Mouse (Mus musculus): ENCODE results near the gene Pou6f2. TPM values are rescaled to one million over a fixed set of nuclear protein-coding genes. Genes with fewer than 3 reads are reported as not detected.

Gene Pou6f2
- polyA plus RNA-seq, 1 experiment from 2014 or later: 1.2 TPM

DNA sequence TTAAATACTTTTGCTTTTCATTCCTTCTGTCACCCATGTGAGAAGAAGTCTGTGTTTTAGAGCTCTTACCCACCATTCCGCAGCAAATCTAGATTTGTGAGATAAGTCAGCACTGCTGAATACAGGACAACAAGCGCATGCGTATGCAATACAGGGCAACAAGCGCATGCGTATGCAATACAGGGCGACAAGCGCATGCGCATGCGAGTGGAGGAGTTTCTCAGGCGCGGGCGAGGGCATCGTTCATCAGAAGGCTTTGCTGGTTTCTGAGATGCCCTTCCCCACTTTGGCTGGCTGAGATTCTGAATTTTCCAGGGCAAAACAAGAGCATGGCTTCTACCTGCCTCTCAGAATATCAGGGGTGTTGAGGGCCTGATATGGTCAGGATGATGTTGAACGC, 186.2 kb downstream of the Pou6f2 start:
- H3K4me3 ChIP-seq: no peak overlapping the region
- H3K36me3 ChIP-seq: no peaks in the 10 kb centered on the region
- H3K27ac ChIP-seq (ENCODE audit: poor library complexity, severe bottlenecking): no peak overlapping the region
- no peaks in the 10 kb centered on the region for H3K27me3 ChIP-seq (replicated peaks)
- H3K9me3 ChIP-seq (replicated peaks): no peaks in the 10 kb centered on the region
- no peak for ATAC-seq (ENCODE audit: insufficient number of reproducible peaks, low FRiP score)
- H3K4me1 ChIP-seq (replicated peaks): no peaks in the 10 kb centered on the region
- no peak overlapping the region for H3K9ac ChIP-seq
- no peak overlapping the region for H3K4me2 ChIP-seq
- WGBS: 88% methylated on average over 14 of the region's 14 CpGs

- no peak overlapping the region for H3K4me3 ChIP-seq
- H3K4me1 ChIP-seq (replicated peaks): no peaks in the 10 kb centered on the region
- 63% methylated on average over 8 of the region's 8 CpGs for WGBS
- H3K4me2 ChIP-seq: no peak overlapping the region
- H3K36me3 ChIP-seq: no peaks in the 10 kb centered on the region
- no peaks in the 10 kb centered on the region for H3K9me3 ChIP-seq (replicated peaks)
- no peak for ATAC-seq (ENCODE audit: insufficient number of reproducible peaks, low FRiP score)
- no peak overlapping the region for H3K27ac ChIP-seq (ENCODE audit: poor library complexity, severe bottlenecking)
- H3K9ac ChIP-seq: no peak overlapping the region
- no peaks in the 10 kb centered on the region for H3K27me3 ChIP-seq (replicated peaks)
Observed at GRCm38 (mm10) chr13:18204476-18205250, 192.8 kb downstream of the Pou6f2 start.

DNA sequence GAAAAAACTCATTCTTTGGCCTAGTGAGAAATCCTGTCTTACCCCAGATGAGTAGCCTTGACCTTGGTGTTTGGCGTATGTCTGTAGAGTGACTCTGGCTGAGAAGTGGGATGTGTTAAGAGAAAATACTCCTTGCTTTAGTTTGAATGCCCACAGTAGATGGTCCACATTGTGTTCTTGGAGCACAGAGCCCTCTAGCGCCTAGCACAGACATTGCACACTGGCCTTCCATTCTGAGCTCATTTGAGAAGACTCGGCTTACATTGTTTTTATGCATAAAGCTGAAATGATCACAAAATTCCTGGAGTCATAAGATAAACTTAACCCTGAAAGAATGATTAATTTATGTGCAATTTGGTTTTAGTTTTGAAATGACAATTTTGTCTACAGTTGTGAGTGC, 223.5 kb downstream of the Pou6f2 start:
- no peak for ATAC-seq (ENCODE audit: insufficient number of reproducible peaks, low FRiP score)
- WGBS: 38% methylated on average over 3 of the region's 3 CpGs

DNA sequence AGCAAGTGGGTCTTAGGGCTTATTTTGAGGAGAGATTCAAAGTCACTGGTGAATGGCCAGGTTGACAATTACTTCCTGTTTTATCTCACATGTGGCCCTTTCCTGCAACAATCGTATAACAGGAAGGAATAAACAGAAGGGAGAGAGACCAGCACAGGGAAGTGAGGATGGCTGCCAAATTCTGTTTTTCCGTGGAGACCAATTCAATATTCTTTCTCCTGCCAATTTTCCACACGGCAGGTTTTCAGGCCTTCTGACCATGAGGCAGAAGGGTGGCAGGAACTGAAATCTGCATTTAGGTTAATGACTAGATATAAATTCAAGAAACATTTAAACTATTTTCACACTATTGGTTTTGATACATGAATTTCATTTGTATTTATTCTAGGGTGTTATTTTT, 224.5 kb downstream of the Pou6f2 start:
- Histone ChIP-seq H3K4me2 (no peak overlapping the region), H3K27ac (ENCODE audit: poor library complexity, severe bottlenecking) (no peak overlapping the region), H3K9ac (no peak overlapping the region), H3K4me1 (replicated peaks) (no peaks in the 10 kb centered on the region), H3K27me3 (replicated peaks) (no peaks in the 10 kb centered on the region), H3K9me3 (replicated peaks) (no peaks in the 10 kb centered on the region), H3K36me3 (no peaks in the 10 kb centered on the region), H3K4me3 (no peak overlapping the region)
- ATAC-seq (ENCODE audit: insufficient number of reproducible peaks, low FRiP score): no peak
- 64% methylated on average over 3 of the region's 3 CpGs for WGBS

More for the DNA sequence above, 223.5 kb downstream of the Pou6f2 start:
- Histone ChIP-seq H3K27ac (ENCODE audit: poor library complexity, severe bottlenecking) (no peak overlapping the region), H3K4me1 (replicated peaks) (no peaks in the 10 kb centered on the region), H3K4me2 (no peak overlapping the region), H3K4me3 (no peak overlapping the region), H3K27me3 (replicated peaks) (no peaks in the 10 kb centered on the region), H3K9me3 (replicated peaks) (no peaks in the 10 kb centered on the region), H3K36me3 (no peaks in the 10 kb centered on the region), H3K9ac (no peak overlapping the region)

DNA sequence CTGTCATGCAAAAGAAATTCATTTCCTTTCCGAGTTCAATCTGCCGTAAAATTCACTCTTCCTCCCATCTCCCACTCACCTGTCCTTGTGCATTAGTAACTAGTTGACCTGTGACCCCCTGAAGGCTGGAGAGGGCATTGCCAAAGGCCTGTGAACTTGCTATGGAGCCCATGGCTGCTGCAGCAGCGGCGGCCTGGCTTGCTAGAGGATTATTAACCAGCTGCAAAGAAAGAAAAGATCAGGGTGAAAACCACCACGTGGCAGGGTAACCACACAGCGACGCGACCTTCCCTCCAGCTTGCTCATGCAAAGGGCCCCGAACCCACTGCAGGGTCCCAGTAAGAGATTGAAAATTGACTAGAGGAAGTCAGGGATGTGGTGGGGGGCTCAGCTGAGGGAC, 225.2 kb downstream of the Pou6f2 start:
- Histone ChIP-seq H3K27me3 (replicated peaks) (no peaks in the 10 kb centered on the region), H3K4me2 (no peak overlapping the region), H3K4me1 (replicated peaks) (no peaks in the 10 kb centered on the region), H3K27ac (ENCODE audit: poor library complexity, severe bottlenecking) (no peak overlapping the region), H3K9ac (no peak overlapping the region), H3K4me3 (no peak overlapping the region), H3K9me3 (replicated peaks) (no peaks in the 10 kb centered on the region), H3K36me3 (no peaks in the 10 kb centered on the region)
- ATAC-seq (ENCODE audit: insufficient number of reproducible peaks, low FRiP score): no peak
- WGBS: 54% methylated on average over 9 of the region's 9 CpGs

- ATAC-seq (ENCODE audit: insufficient number of reproducible peaks, low FRiP score): no peak
- no peak overlapping the region for H3K9ac ChIP-seq
- no peaks in the 10 kb centered on the region for H3K36me3 ChIP-seq
- no peaks in the 10 kb centered on the region for H3K9me3 ChIP-seq (replicated peaks)
- H3K4me2 ChIP-seq: no peak overlapping the region
- no peak overlapping the region for H3K27ac ChIP-seq (ENCODE audit: poor library complexity, severe bottlenecking)
- H3K4me3 ChIP-seq: no peak overlapping the region
- 73% methylated on average over 1 of the region's 1 CpGs for WGBS
- no peaks in the 10 kb centered on the region for H3K27me3 ChIP-seq (replicated peaks)
- H3K4me1 ChIP-seq (replicated peaks): no peaks in the 10 kb centered on the region
Observed at GRCm38 (mm10) chr13:18164182-18164581, 233.3 kb downstream of the Pou6f2 start.

DNA sequence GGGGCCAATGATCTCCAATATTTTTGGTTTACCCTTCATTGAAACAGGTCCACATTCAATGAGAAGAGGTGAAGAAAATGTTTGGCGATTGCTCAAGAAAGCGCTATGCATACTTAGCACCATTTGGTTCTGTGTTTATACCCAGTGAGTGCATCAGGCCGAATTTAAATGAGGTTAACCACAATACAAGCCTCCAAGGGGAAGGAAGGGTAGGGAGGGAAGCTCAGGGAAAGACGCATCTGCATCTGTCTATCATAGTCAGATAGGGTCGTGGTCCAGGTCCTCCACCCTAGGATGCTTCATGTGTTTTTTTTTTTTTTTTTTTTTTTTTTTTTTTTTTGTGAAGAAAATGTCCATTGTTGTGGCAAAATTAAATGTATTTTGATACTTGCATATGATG, 236.9 kb downstream of the Pou6f2 start:
- Histone ChIP-seq H3K9me3 (replicated peaks) (no peaks in the 10 kb centered on the region), H3K9ac (no peak overlapping the region), H3K4me1 (replicated peaks) (no peaks in the 10 kb centered on the region), H3K36me3 (no peaks in the 10 kb centered on the region), H3K4me2 (no peak overlapping the region), H3K27ac (ENCODE audit: poor library complexity, severe bottlenecking) (no peak overlapping the region), H3K27me3 (replicated peaks) (no peaks in the 10 kb centered on the region), H3K4me3 (no peak overlapping the region)
- WGBS: 57% methylated on average over 5 of the region's 5 CpGs
- ATAC-seq (ENCODE audit: insufficient number of reproducible peaks, low FRiP score): no peak

DNA sequence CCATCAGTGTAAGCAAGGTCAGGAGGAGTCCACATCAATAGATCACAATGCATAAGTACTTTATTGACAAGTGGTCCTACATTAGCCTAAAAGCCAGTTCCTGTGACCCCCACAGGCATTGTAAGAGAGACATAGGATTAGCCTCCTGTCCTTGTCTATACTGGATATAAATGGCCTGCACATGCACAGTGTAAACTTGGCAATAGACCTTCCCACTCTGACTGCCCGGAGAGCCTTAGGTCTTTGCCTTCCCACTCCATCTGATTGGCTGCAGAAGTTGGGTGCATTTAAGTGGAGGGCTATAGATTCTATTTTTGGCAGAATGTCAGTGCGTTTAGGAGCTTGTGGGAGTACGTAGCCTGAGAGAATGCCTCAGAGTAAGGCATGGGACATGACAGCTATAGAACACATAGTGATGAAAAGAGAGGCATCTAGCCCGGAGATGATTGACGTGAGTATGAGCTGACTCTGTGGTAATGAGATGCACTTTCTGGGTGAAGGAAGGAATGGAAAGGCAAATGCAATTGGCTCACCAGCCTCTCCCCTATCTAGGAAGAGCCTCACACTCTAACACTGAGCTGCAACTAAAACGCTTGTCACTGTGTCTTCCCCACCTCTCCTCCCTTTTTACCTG, 243.4 kb downstream of the Pou6f2 start:
- Histone ChIP-seq H3K27ac (ENCODE audit: poor library complexity, severe bottlenecking) (no peak overlapping the region), H3K9ac (no peak overlapping the region), H3K4me3 (no peak overlapping the region), H3K27me3 (replicated peaks) (no peaks in the 10 kb centered on the region), H3K9me3 (replicated peaks) (no peaks in the 10 kb centered on the region), H3K4me1 (replicated peaks) (no peaks in the 10 kb centered on the region), H3K4me2 (no peak overlapping the region), H3K36me3 (no peaks in the 10 kb centered on the region)
- WGBS: 56% methylated on average over 6 of the region's 6 CpGs
- ATAC-seq (ENCODE audit: insufficient number of reproducible peaks, low FRiP score): no peak

- H3K27ac ChIP-seq (ENCODE audit: poor library complexity, severe bottlenecking): no peak overlapping the region
- ATAC-seq (ENCODE audit: insufficient number of reproducible peaks, low FRiP score): no peak
Observed at GRCm38 (mm10) chr13:18133646-18134045, 263.8 kb downstream of the Pou6f2 start.

GRCm38 (mm10) chr13:18133193-18133592, 264.3 kb downstream of the Pou6f2 start:
- WGBS: 68% methylated on average over 5 of the region's 5 CpGs
- no peaks in the 10 kb centered on the region for H3K27me3 ChIP-seq (replicated peaks)
- H3K9me3 ChIP-seq (replicated peaks): no peaks in the 10 kb centered on the region
- no peak overlapping the region for H3K4me2 ChIP-seq
- no peaks in the 10 kb centered on the region for H3K36me3 ChIP-seq
- H3K9ac ChIP-seq: no peak overlapping the region
- no peaks in the 10 kb centered on the region for H3K4me1 ChIP-seq (replicated peaks)
- H3K4me3 ChIP-seq: no peak overlapping the region
- ATAC-seq (ENCODE audit: insufficient number of reproducible peaks, low FRiP score): no peak
- no peak overlapping the region for H3K27ac ChIP-seq (ENCODE audit: poor library complexity, severe bottlenecking)

More at GRCm38 (mm10) chr13:18133646-18134045, 263.8 kb downstream of the Pou6f2 start:
- no peaks in the 10 kb centered on the region for H3K9me3 ChIP-seq (replicated peaks)
- no peaks in the 10 kb centered on the region for H3K27me3 ChIP-seq (replicated peaks)
- no peak overlapping the region for H3K4me2 ChIP-seq
- no peak overlapping the region for H3K9ac ChIP-seq
- WGBS: 63% methylated on average over 2 of the region's 2 CpGs
- no peaks in the 10 kb centered on the region for H3K4me1 ChIP-seq (replicated peaks)
- H3K4me3 ChIP-seq: no peak overlapping the region
- no peaks in the 10 kb centered on the region for H3K36me3 ChIP-seq

GRCm38 (mm10) chr13:18131324-18131723, 266.2 kb downstream of the Pou6f2 start:
- no peaks in the 10 kb centered on the region for H3K4me1 ChIP-seq (replicated peaks)
- H3K9me3 ChIP-seq (replicated peaks): no peaks in the 10 kb centered on the region
- no peaks in the 10 kb centered on the region for H3K36me3 ChIP-seq
- H3K27ac ChIP-seq (ENCODE audit: poor library complexity, severe bottlenecking): no peak overlapping the region
- ATAC-seq (ENCODE audit: insufficient number of reproducible peaks, low FRiP score): no peak
- H3K4me3 ChIP-seq: no peak overlapping the region
- H3K27me3 ChIP-seq (replicated peaks): no peaks in the 10 kb centered on the region
- no peak overlapping the region for H3K4me2 ChIP-seq
- H3K9ac ChIP-seq: no peak overlapping the region
